Mouse (Mus musculus): ENCODE data around the gene Sertad2. TPM values are rescaled to one million over a fixed set of nuclear protein-coding genes. Genes with fewer than 3 reads are reported as not detected.

Sertad2 gene
- polyA plus RNA-seq, 1 experiment = 17.4 TPM

GRCm38 (mm10) chr11:20556163-20556911, 13.3 kb downstream of the Sertad2 start:
- TF ChIP-seq POLR2A (IDR thresholded peaks at IDR 0.05; ENCODE audit: extremely low read depth, insufficient read depth, low read length) (no peak), CTCF (IDR thresholded peaks at IDR 0.05; ENCODE audit: extremely low read depth, insufficient read depth, low read length) (no peak)
- no peak overlapping the region for H3K27ac ChIP-seq (ENCODE audit: insufficient read depth, low read length)
- H3K4me1 ChIP-seq (ENCODE audit: control insufficient read depth, insufficient read depth, low read length) = peaks cover 5% of the 10 kb centered on the region
- H3K4me3 ChIP-seq (ENCODE audit: insufficient read depth, low read length) = no peak overlapping the region

GRCm38 (mm10) chr11:20559236-20559950, 16.3 kb downstream of the Sertad2 start:
- Histone ChIP-seq H3K4me3 (ENCODE audit: insufficient read depth, low read length) (no peak overlapping the region), H3K27ac (ENCODE audit: insufficient read depth, low read length) (no peak overlapping the region), H3K4me1 (ENCODE audit: control insufficient read depth, insufficient read depth, low read length) (peaks cover 4% of the 10 kb centered on the region; the same call in 1 of the 2 replicates)
- no peak for TF ChIP-seq POLR2A (IDR thresholded peaks at IDR 0.05; ENCODE audit: extremely low read depth, insufficient read depth, low read length)

- Histone ChIP-seq H3K4me1 (ENCODE audit: control insufficient read depth, insufficient read depth, low read length) (no peaks in the 10 kb centered on the region), H3K27ac (ENCODE audit: insufficient read depth, low read length) (no peak overlapping the region), H3K4me3 (ENCODE audit: insufficient read depth, low read length) (no peak overlapping the region)
- TF ChIP-seq POLR2A (IDR thresholded peaks at IDR 0.05; ENCODE audit: extremely low read depth, insufficient read depth, low read length) (no peak), CTCF (IDR thresholded peaks at IDR 0.05; ENCODE audit: extremely low read depth, insufficient read depth, low read length) (no peak)
Observed at GRCm38 (mm10) chr11:20559951-20560642, 17.0 kb downstream of the Sertad2 start.

- no peak for TF ChIP-seq POLR2A (IDR thresholded peaks at IDR 0.05; ENCODE audit: extremely low read depth, insufficient read depth, low read length)
- H3K4me3 ChIP-seq (ENCODE audit: insufficient read depth, low read length) = no peak overlapping the region; the same call in 1 of the 2 replicates
- no peaks in the 10 kb centered on the region for H3K4me1 ChIP-seq (ENCODE audit: control insufficient read depth, insufficient read depth, low read length)
- H3K27ac ChIP-seq (ENCODE audit: insufficient read depth, low read length) = no peak overlapping the region
Observed at GRCm38 (mm10) chr11:20561323-20562002, 18.4 kb downstream of the Sertad2 start.

- H3K4me3 ChIP-seq (ENCODE audit: insufficient read depth, low read length) = no peak overlapping the region
- no peak for TF ChIP-seq POLR2A (IDR thresholded peaks at IDR 0.05; ENCODE audit: extremely low read depth, insufficient read depth, low read length)
- TF ChIP-seq CTCF (IDR thresholded peaks at IDR 0.05; ENCODE audit: extremely low read depth, insufficient read depth, low read length) = no peak
Observed at GRCm38 (mm10) chr11:20565057-20565456, 22.0 kb downstream of the Sertad2 start.

GRCm38 (mm10) chr11:20571702-20572413, 28.8 kb downstream of the Sertad2 start:
- H3K27ac ChIP-seq (ENCODE audit: insufficient read depth, low read length) = no peak overlapping the region
- peaks cover 5% of the 10 kb centered on the region; the same call in 1 of the 2 replicates for H3K4me1 ChIP-seq (ENCODE audit: control insufficient read depth, insufficient read depth, low read length)
- TF ChIP-seq POLR2A (IDR thresholded peaks at IDR 0.05; ENCODE audit: extremely low read depth, insufficient read depth, low read length) (no peak), CTCF (IDR thresholded peaks at IDR 0.05; ENCODE audit: extremely low read depth, insufficient read depth, low read length) (no peak)
- H3K4me3 ChIP-seq (ENCODE audit: insufficient read depth, low read length) = no peak overlapping the region

More at GRCm38 (mm10) chr11:20565057-20565456, 22.0 kb downstream of the Sertad2 start:
- Histone ChIP-seq H3K4me1 (ENCODE audit: control insufficient read depth, insufficient read depth, low read length) (no peaks in the 10 kb centered on the region), H3K27ac (ENCODE audit: insufficient read depth, low read length) (no peak overlapping the region)

- H3K4me3 ChIP-seq (ENCODE audit: insufficient read depth, low read length) = no peak overlapping the region
- H3K4me1 ChIP-seq (ENCODE audit: control insufficient read depth, insufficient read depth, low read length) = peaks cover 5% of the 10 kb centered on the region; the same call in 1 of the 2 replicates
- H3K27ac ChIP-seq (ENCODE audit: insufficient read depth, low read length) = no peak overlapping the region
- TF ChIP-seq CTCF (IDR thresholded peaks at IDR 0.05; ENCODE audit: extremely low read depth, insufficient read depth, low read length) = no peak
- no peak for TF ChIP-seq POLR2A (IDR thresholded peaks at IDR 0.05; ENCODE audit: extremely low read depth, insufficient read depth, low read length)
Observed at GRCm38 (mm10) chr11:20576046-20576635, 33.1 kb downstream of the Sertad2 start.

GRCm38 (mm10) chr11:20582758-20583157, 39.7 kb downstream of the Sertad2 start:
- TF ChIP-seq CTCF (IDR thresholded peaks at IDR 0.05; ENCODE audit: extremely low read depth, insufficient read depth, low read length) = no peak
- no peak for TF ChIP-seq POLR2A (IDR thresholded peaks at IDR 0.05; ENCODE audit: extremely low read depth, insufficient read depth, low read length)
- Histone ChIP-seq H3K4me1 (ENCODE audit: control insufficient read depth, insufficient read depth, low read length) (no peaks in the 10 kb centered on the region), H3K27ac (ENCODE audit: insufficient read depth, low read length) (no peak overlapping the region), H3K4me3 (ENCODE audit: insufficient read depth, low read length) (no peak overlapping the region)
